Mouse (Mus musculus) olfactory bulb, adult 2 months (tissue): ENCODE measurements around the gene Ccdc13.

Source experiments
- CTCF ChIP-seq: fragments of 200-500 bp; IDR thresholded peaks from 2 replicates; pipeline ENCODE4 v1.5.1; 2012; ENCODE audit warnings: low read depth, mild to moderate bottlenecking, low read length, moderate library complexity; ENCODE audit not compliant: insufficient read depth
- POLR2A ChIP-seq: fragments of 200-500 bp; IDR thresholded peaks from 2 replicates; pipeline ENCODE4 v1.6.1; 2012; ENCODE audit warnings: mild to moderate bottlenecking, low read depth, low read length, moderate library complexity; ENCODE audit not compliant: insufficient read depth

- TF ChIP-seq CTCF = no peak
- TF ChIP-seq POLR2A = no peak
These were observed 5.4 kb downstream of the Ccdc13 start for GRCm38 (mm10) chr9:121833825-121834224.
